Mouse (Mus musculus): ENCODE measurements around the gene Nefh. TPM values are rescaled to one million over a fixed set of nuclear protein-coding genes. Genes with fewer than 3 reads are reported as not detected.

Nefh gene
- 0.43 and 0.97 TPM in 2 replicates for polyA plus RNA-seq (2014; fragmentation: Nextera tagmentation; extraction: Ambion mirVana)

- H3K27me3 ChIP-seq (ENCODE audit: control insufficient read depth, insufficient read depth, low read length): peaks cover 78% of the 10 kb centered on the region
- H3K36me3 ChIP-seq (ENCODE audit: control insufficient read depth, insufficient read depth, low read length): no peaks in the 10 kb centered on the region
- peak within 1 kb of the TSS; percentile 79 for H3K4me2 ChIP-seq
- peaks cover 9% of the 10 kb centered on the region for H3K4me1 ChIP-seq (ENCODE audit: control insufficient read depth, insufficient read depth, low read length)
- H3K9me3 ChIP-seq (replicated peaks; ENCODE audit: control insufficient read depth, low read length): no peaks in the 10 kb centered on the region
- H3K27ac ChIP-seq (ENCODE audit: low read depth, low read length): no peak within 1 kb of the TSS
- under 1% methylated on average over 29 of the region's 41 CpGs for WGBS (ENCODE audit: insufficient replicate concordance)
- ATAC-seq (replicated peaks; ENCODE audit: insufficient number of reproducible peaks, low FRiP score, low TSS enrichment): no peak
- no peak within 1 kb of the TSS for H3K9ac ChIP-seq (ENCODE audit: low read depth, low read length)
- H3K4me3 ChIP-seq (ENCODE audit: low read depth, low read length): peak within 1 kb of the TSS; percentile 61
Observed at GRCm38 (mm10) chr11:4947813-4948174, at the start of gene Nefh. TSS of gene Nefh (minus strand) at chr11:4948064.

- Histone ChIP-seq H3K9ac (ENCODE audit: low read depth, low read length) (no peak overlapping the region), H3K9me3 (replicated peaks; ENCODE audit: control insufficient read depth, low read length) (no peaks in the 10 kb centered on the region), H3K4me1 (ENCODE audit: control insufficient read depth, insufficient read depth, low read length) (peaks cover 7% of the 10 kb centered on the region; the same call in 1 of the 2 replicates), H3K4me3 (ENCODE audit: low read depth, low read length) (no peak overlapping the region), H3K27me3 (ENCODE audit: control insufficient read depth, insufficient read depth, low read length) (no peaks in the 10 kb centered on the region), H3K36me3 (ENCODE audit: control insufficient read depth, insufficient read depth, low read length) (no peaks in the 10 kb centered on the region), H3K27ac (ENCODE audit: low read depth, low read length) (no peak overlapping the region), H3K4me2 (no peak overlapping the region)
- ATAC-seq (replicated peaks; ENCODE audit: insufficient number of reproducible peaks, low FRiP score, low TSS enrichment): no peak
- WGBS (ENCODE audit: insufficient replicate concordance): 86% methylated on average over 5 of the region's 5 CpGs
Observed at GRCm38 (mm10) chr11:4996621-4997199, 48.8 kb upstream of the Nefh start.

GRCm38 (mm10) chr11:4995676-4996075, 47.8 kb upstream of the Nefh start:
- Histone ChIP-seq H3K4me3 (ENCODE audit: low read depth, low read length) (no peak overlapping the region), H3K9ac (ENCODE audit: low read depth, low read length) (no peak overlapping the region), H3K9me3 (replicated peaks; ENCODE audit: control insufficient read depth, low read length) (no peaks in the 10 kb centered on the region), H3K27ac (ENCODE audit: low read depth, low read length) (no peak overlapping the region), H3K27me3 (ENCODE audit: control insufficient read depth, insufficient read depth, low read length) (no peaks in the 10 kb centered on the region), H3K4me1 (ENCODE audit: control insufficient read depth, insufficient read depth, low read length) (peaks cover 7% of the 10 kb centered on the region; the same call in 1 of the 2 replicates), H3K4me2 (no peak overlapping the region), H3K36me3 (ENCODE audit: control insufficient read depth, insufficient read depth, low read length) (no peaks in the 10 kb centered on the region)
- 95% methylated on average over 3 of the region's 3 CpGs for WGBS (ENCODE audit: insufficient replicate concordance)
- no peak for ATAC-seq (replicated peaks; ENCODE audit: insufficient number of reproducible peaks, low FRiP score, low TSS enrichment)

- 87% methylated on average over 2 of the region's 2 CpGs for WGBS (ENCODE audit: insufficient replicate concordance)
Observed at GRCm38 (mm10) chr11:4992471-4992870, 44.6 kb upstream of the Nefh start.

GRCm38 (mm10) chr11:4989187-4989586, 41.3 kb upstream of the Nefh start:
- no peak overlapping the region for H3K9ac ChIP-seq (ENCODE audit: low read depth, low read length)
- no peak overlapping the region for H3K27ac ChIP-seq (ENCODE audit: low read depth, low read length)
- H3K4me2 ChIP-seq: no peak overlapping the region

More at GRCm38 (mm10) chr11:4992471-4992870, 44.6 kb upstream of the Nefh start:
- no peak for ATAC-seq (replicated peaks; ENCODE audit: insufficient number of reproducible peaks, low FRiP score, low TSS enrichment)
- Histone ChIP-seq H3K36me3 (ENCODE audit: control insufficient read depth, insufficient read depth, low read length) (no peaks in the 10 kb centered on the region), H3K27ac (ENCODE audit: low read depth, low read length) (no peak overlapping the region), H3K9ac (ENCODE audit: low read depth, low read length) (no peak overlapping the region), H3K9me3 (replicated peaks; ENCODE audit: control insufficient read depth, low read length) (no peaks in the 10 kb centered on the region), H3K4me1 (ENCODE audit: control insufficient read depth, insufficient read depth, low read length) (peaks cover 4% of the 10 kb centered on the region), H3K27me3 (ENCODE audit: control insufficient read depth, insufficient read depth, low read length) (no peaks in the 10 kb centered on the region), H3K4me3 (ENCODE audit: low read depth, low read length) (no peak overlapping the region), H3K4me2 (no peak overlapping the region)

GRCm38 (mm10) chr11:4987487-4987852, 39.6 kb upstream of the Nefh start:
- H3K4me2 ChIP-seq: peak overlapping the region; percentile 76
- H3K9me3 ChIP-seq (replicated peaks; ENCODE audit: control insufficient read depth, low read length): no peaks in the 10 kb centered on the region
- peak overlapping the region; percentile 90 for H3K4me3 ChIP-seq (ENCODE audit: low read depth, low read length)
- H3K36me3 ChIP-seq (ENCODE audit: control insufficient read depth, insufficient read depth, low read length): no peaks in the 10 kb centered on the region
- peaks cover 6% of the 10 kb centered on the region for H3K4me1 ChIP-seq (ENCODE audit: control insufficient read depth, insufficient read depth, low read length)
- no peak for ATAC-seq (replicated peaks; ENCODE audit: insufficient number of reproducible peaks, low FRiP score, low TSS enrichment)
- WGBS (ENCODE audit: insufficient replicate concordance): 56% methylated on average over 11 of the region's 11 CpGs
- H3K27ac ChIP-seq (ENCODE audit: low read depth, low read length): no peak overlapping the region
- no peaks in the 10 kb centered on the region for H3K27me3 ChIP-seq (ENCODE audit: control insufficient read depth, insufficient read depth, low read length)
- peak overlapping the region; percentile 80 for H3K9ac ChIP-seq (ENCODE audit: low read depth, low read length)

More at GRCm38 (mm10) chr11:4989187-4989586, 41.3 kb upstream of the Nefh start:
- Histone ChIP-seq H3K36me3 (ENCODE audit: control insufficient read depth, insufficient read depth, low read length) (no peaks in the 10 kb centered on the region), H3K4me1 (ENCODE audit: control insufficient read depth, insufficient read depth, low read length) (peaks cover 6% of the 10 kb centered on the region), H3K4me3 (ENCODE audit: low read depth, low read length) (no peak overlapping the region), H3K9me3 (replicated peaks; ENCODE audit: control insufficient read depth, low read length) (no peaks in the 10 kb centered on the region), H3K27me3 (ENCODE audit: control insufficient read depth, insufficient read depth, low read length) (no peaks in the 10 kb centered on the region)
- no peak for ATAC-seq (replicated peaks; ENCODE audit: insufficient number of reproducible peaks, low FRiP score, low TSS enrichment)
- 49% methylated on average over 3 of the region's 3 CpGs for WGBS (ENCODE audit: insufficient replicate concordance)

GRCm38 (mm10) chr11:4986695-4987486, 39.0 kb upstream of the Nefh start, which contains the start of gene Ap1b1:
TSS of gene Ap1b1 (plus strand) at chr11:4986824.
- H3K27me3 ChIP-seq (ENCODE audit: control insufficient read depth, insufficient read depth, low read length): no peaks in the 10 kb centered on the region
- H3K9ac ChIP-seq (ENCODE audit: low read depth, low read length): peak within 1 kb of the TSS; percentile 80
- no peaks in the 10 kb centered on the region for H3K36me3 ChIP-seq (ENCODE audit: control insufficient read depth, insufficient read depth, low read length)
- H3K4me2 ChIP-seq: peak within 1 kb of the TSS; percentile 76
- 1% methylated on average over 56 of the region's 62 CpGs for WGBS (ENCODE audit: insufficient replicate concordance)
- peak within 1 kb of the TSS; percentile 90 for H3K4me3 ChIP-seq (ENCODE audit: low read depth, low read length)
- H3K4me1 ChIP-seq (ENCODE audit: control insufficient read depth, insufficient read depth, low read length): peaks cover 6% of the 10 kb centered on the region
- H3K27ac ChIP-seq (ENCODE audit: low read depth, low read length): no peak within 1 kb of the TSS
- no peaks in the 10 kb centered on the region for H3K9me3 ChIP-seq (replicated peaks; ENCODE audit: control insufficient read depth, low read length)
- ATAC-seq (replicated peaks; ENCODE audit: insufficient number of reproducible peaks, low FRiP score, low TSS enrichment): peak; percentile 94

- no peaks in the 10 kb centered on the region for H3K36me3 ChIP-seq (ENCODE audit: control insufficient read depth, insufficient read depth, low read length)
- H3K27me3 ChIP-seq (ENCODE audit: control insufficient read depth, insufficient read depth, low read length): no peaks in the 10 kb centered on the region
- no peak overlapping the region for H3K4me3 ChIP-seq (ENCODE audit: low read depth, low read length)
- no peaks in the 10 kb centered on the region for H3K9me3 ChIP-seq (replicated peaks; ENCODE audit: control insufficient read depth, low read length)
- H3K9ac ChIP-seq (ENCODE audit: low read depth, low read length): no peak overlapping the region
- peaks cover 6% of the 10 kb centered on the region for H3K4me1 ChIP-seq (ENCODE audit: control insufficient read depth, insufficient read depth, low read length)
- H3K4me2 ChIP-seq: no peak overlapping the region
- no peak for ATAC-seq (replicated peaks; ENCODE audit: insufficient number of reproducible peaks, low FRiP score, low TSS enrichment)
- no peak overlapping the region for H3K27ac ChIP-seq (ENCODE audit: low read depth, low read length)
- WGBS (ENCODE audit: insufficient replicate concordance): 55% methylated on average over 3 of the region's 3 CpGs
Observed at GRCm38 (mm10) chr11:4984799-4985198, 36.9 kb upstream of the Nefh start.
